In the genomic region with DNA sequence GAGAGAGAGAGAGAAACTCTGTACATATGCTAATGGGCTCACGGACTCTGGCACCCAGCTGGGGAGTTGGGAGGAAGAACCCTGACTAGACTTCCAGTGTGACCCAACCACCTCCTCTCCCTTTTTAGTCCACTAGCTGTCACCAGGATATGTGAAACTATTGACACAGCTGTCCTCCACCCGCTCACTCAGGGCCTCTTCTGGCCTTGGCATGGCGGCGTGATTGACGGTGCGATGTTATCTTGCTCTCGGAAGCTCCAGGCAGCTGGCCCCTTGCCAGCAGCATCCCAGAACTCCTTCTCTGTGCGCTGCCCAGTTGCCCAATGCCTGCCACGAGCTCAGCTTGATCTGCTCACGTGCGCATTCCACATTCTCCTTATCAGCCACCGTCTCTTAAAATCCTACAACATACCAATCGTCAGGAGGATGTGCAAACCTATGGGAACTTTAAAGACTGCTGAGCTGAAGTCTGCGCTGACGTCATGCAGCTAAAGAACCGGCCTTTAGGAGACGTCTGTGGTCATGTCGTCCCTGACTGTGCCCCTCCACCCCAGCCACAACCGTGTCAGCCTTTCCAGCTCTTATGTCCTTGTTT, we compare ENCODE assay signal across 10 mouse cellular contexts. TPM values are rescaled to one million over a fixed set of nuclear protein-coding genes. Genes with fewer than 3 reads are reported as not detected.
A peak's percentile ranks its signal among the peaks of the same experiment; 100 is the strongest.
DNase-seq lines count a peak whose midpoint lies in the region; ATAC-seq and TF ChIP-seq lines count a peak whose summit lies in the region.
"Had no signal": no experiment of that assay in that cellular context is flagged by ENCODE, and none has a peak within 500 bp of the region (broad histone marks: within the 10 kb centered on the region; RNA-seq: fewer than 3 reads in every experiment).

No protein-coding gene starts in this region.

- no peaks in the 10 kb centered on the region for H3K9me3 ChIP-seq in heart, embryonic 11.5 days (replicated peaks; ENCODE audit: control insufficient read depth, low read length)
- H3K9me3 ChIP-seq in limb, embryonic 14.5 days (ENCODE audit: control insufficient read depth, low read length) = no peaks in the 10 kb centered on the region
- H3K9me3 ChIP-seq in neural tube, embryonic 11.5 days (ENCODE audit: control insufficient read depth, low read length) = no peaks in the 10 kb centered on the region

- ATAC-seq in heart, embryonic 11.5 days (replicated peaks; ENCODE audit: insufficient number of reproducible peaks, low FRiP score, low TSS enrichment) = peak; percentile 50; the same call in 1 of the 2 replicates
- peak; percentile 44; the same call in 1 of the 2 replicates for ATAC-seq in limb, embryonic 14.5 days (ENCODE audit: low FRiP score, low read depth)
- no peak for ATAC-seq in neural tube, embryonic 11.5 days (ENCODE audit: insufficient read depth, low FRiP score, low TSS enrichment)

- no peak for DNase-seq in heart, postnatal 25 days (ENCODE audit: low spot score)
- DNase-seq in adrenal gland, adult 18-20 months (ENCODE audit: low spot score in 2 of 2) = peak; percentile 46 to 60
- peak; percentile 8 to 53 for DNase-seq in gastrocnemius, adult 8-10 months (ENCODE audit: low spot score in 2 of 2)
- DNase-seq in limb, embryonic 14.5 days (ENCODE audit: low spot score) = peak; percentile 17
- DNase-seq in neural tube, embryonic 11.5 days (ENCODE audit: low spot score) = peak; percentile 69
- DNase-seq in spleen, postnatal 36 days (ENCODE audit: low spot score in 2 of 2) = no peak
- no peak for DNase-seq in urinary bladder, postnatal 10 days (ENCODE audit: low spot score)

- no peak for TF ChIP-seq POLR2A in limb, embryonic 14.5 days (IDR thresholded peaks at IDR 0.05; ENCODE audit: borderline replicate concordance, extremely low read depth, insufficient read depth, insufficient read length)

- intact Hi-C loops in heart, postnatal 25 days (cut with DNase I) = no loop called here

- H3K4me3 ChIP-seq in heart, embryonic 11.5 days (ENCODE audit: low read depth, low read length) = no peak overlapping the region
- H3K4me3 ChIP-seq in limb, embryonic 14.5 days (replicated peaks; ENCODE audit: low read length) = no peak overlapping the region
- no peak overlapping the region for H3K4me3 ChIP-seq in neural tube, embryonic 11.5 days (ENCODE audit: low read depth, low read length)
- H3K4me3 ChIP-seq: erythroblast, embryonic 14.5 days had no signal

- no peaks in the 10 kb centered on the region for H3K27me3 ChIP-seq in heart, embryonic 11.5 days (ENCODE audit: control insufficient read depth, insufficient read depth, low read length)
- H3K27me3 ChIP-seq in limb, embryonic 14.5 days (ENCODE audit: control insufficient read depth, insufficient read depth, low read length) = no peaks in the 10 kb centered on the region
- H3K27me3 ChIP-seq in neural tube, embryonic 11.5 days (ENCODE audit: control insufficient read depth, insufficient read depth, low read length) = no peaks in the 10 kb centered on the region

- H3K4me1 ChIP-seq in heart, embryonic 11.5 days (ENCODE audit: control insufficient read depth, insufficient read depth, low read length) = no peaks in the 10 kb centered on the region; the same call in 1 of the 2 replicates
- no peaks in the 10 kb centered on the region for H3K4me1 ChIP-seq in limb, embryonic 14.5 days (ENCODE audit: control insufficient read depth, insufficient read depth, low read length)
- H3K4me1 ChIP-seq in neural tube, embryonic 11.5 days (ENCODE audit: control insufficient read depth, insufficient read depth, low read length) = no peaks in the 10 kb centered on the region

- H3K27ac ChIP-seq in heart, embryonic 11.5 days (ENCODE audit: low read depth, low read length) = 0 out of 2 replicates have a peak overlapping the region, but pooled peaks have one; percentile 47
- H3K27ac ChIP-seq in limb, embryonic 14.5 days (replicated peaks; ENCODE audit: low read depth, low read length) = no peak overlapping the region
- H3K27ac ChIP-seq in neural tube, embryonic 11.5 days (ENCODE audit: low read depth, low read length) = no peak overlapping the region

- H3K4me2 ChIP-seq in heart, embryonic 11.5 days = peak overlapping the region; percentile 5
- no peak overlapping the region for H3K4me2 ChIP-seq in limb, embryonic 14.5 days (replicated peaks; ENCODE audit: low read depth, low read length, severe bottlenecking)
- no peak overlapping the region for H3K4me2 ChIP-seq in neural tube, embryonic 11.5 days (ENCODE audit: low read depth)

- H3K9ac ChIP-seq in heart, embryonic 11.5 days (ENCODE audit: low read depth, low read length) = no peak overlapping the region
- no peak overlapping the region for H3K9ac ChIP-seq in limb, embryonic 14.5 days (ENCODE audit: low read depth, low read length, severe bottlenecking)
- H3K9ac ChIP-seq in neural tube, embryonic 11.5 days (ENCODE audit: low read length) = no peak overlapping the region

- WGBS in heart, embryonic 11.5 days (ENCODE audit: insufficient replicate concordance) = 18% methylated on average over 19 of the region's 19 CpGs
- WGBS in limb, embryonic 14.5 days = 60% methylated on average over 19 of the region's 19 CpGs
- 50% methylated on average over 19 of the region's 19 CpGs for WGBS in neural tube, embryonic 11.5 days

- no peaks in the 10 kb centered on the region for H3K36me3 ChIP-seq in heart, embryonic 11.5 days (ENCODE audit: control insufficient read depth, insufficient read depth, low read length)
- H3K36me3 ChIP-seq in limb, embryonic 14.5 days (ENCODE audit: control insufficient read depth, insufficient read depth, low read length) = no peaks in the 10 kb centered on the region
- H3K36me3 ChIP-seq in neural tube, embryonic 11.5 days (ENCODE audit: control insufficient read depth, insufficient read depth, low read length) = no peaks in the 10 kb centered on the region

RNA-seq across cellular contexts. Expression of a gene that starts 5.9 kb away (rescaled TPM):
- polyA plus RNA-seq in heart, embryonic 11.5 days (2014; fragmentation: Nextera tagmentation; extraction: Ambion mirVana) = 1.9 and 2.4 TPM in 2 replicates
- total RNA-seq in heart, postnatal 25 days (2021) = under 1 TPM; 0.73 to 0.98 TPM
- total RNA-seq in adrenal gland, adult 18-20 months (2021) = under 1 TPM; 0.17 to 0.99 TPM
- total RNA-seq in gastrocnemius, adult 8-10 months (2022) = not detected
- polyA plus RNA-seq in limb, embryonic 14.5 days (2012; rRNA removed) = 0.10 and 0.11 TPM in 2 replicates
- not detected in 2 replicates for polyA plus RNA-seq in limb, embryonic 14.5 days (2014; fragmentation: Nextera tagmentation; extraction: Ambion mirVana)
- polyA plus RNA-seq in neural tube, embryonic 11.5 days (2014; fragmentation: Nextera tagmentation; extraction: Ambion mirVana) = 0.09 and 0.50 TPM in 2 replicates
- polyA plus RNA-seq: erythroblast, embryonic 14.5 days had no signal

RNA-seq across cellular contexts. Expression of a gene that starts 30.5 kb away (rescaled TPM):
- polyA plus RNA-seq in heart, embryonic 11.5 days (2014; fragmentation: Nextera tagmentation; extraction: Ambion mirVana) = 0.39 and 0.63 TPM in 2 replicates
- under 1 TPM in 1 of 2 experiments, not detected in 1; 0.20 TPM for total RNA-seq in heart, postnatal 25 days (2021)
- not detected for total RNA-seq in adrenal gland, adult 18-20 months (2021)
- 1 to 10 TPM in 2 of 4 experiments, under 1 TPM in 2; 0.74 to 2.0 (median 1.5) TPM for total RNA-seq in gastrocnemius, adult 8-10 months (2022)
- polyA plus RNA-seq in limb, embryonic 14.5 days (2012; rRNA removed) = 0.28 and 0.30 TPM in 2 replicates
- polyA plus RNA-seq in limb, embryonic 14.5 days (2014; fragmentation: Nextera tagmentation; extraction: Ambion mirVana) = 0.08 and 0.21 TPM in 2 replicates
- not detected in 2 replicates for polyA plus RNA-seq in neural tube, embryonic 11.5 days (2014; fragmentation: Nextera tagmentation; extraction: Ambion mirVana)
- total RNA-seq: neutrophil, adult 5-6 weeks had no signal
- polyA plus RNA-seq: erythroblast, embryonic 14.5 days had no signal

RNA-seq across cellular contexts. Expression of a gene that starts 37.5 kb away (rescaled TPM):
- not detected in 2 replicates for polyA plus RNA-seq in heart, embryonic 11.5 days (2014; fragmentation: Nextera tagmentation; extraction: Ambion mirVana)
- not detected for total RNA-seq in heart, postnatal 25 days (2021)
- total RNA-seq in adrenal gland, adult 18-20 months (2021) = not detected
- total RNA-seq in gastrocnemius, adult 8-10 months (2022) = not detected
- polyA plus RNA-seq in limb, embryonic 14.5 days (2012; rRNA removed) = not detected in 2 replicates
- not detected in 2 replicates for polyA plus RNA-seq in limb, embryonic 14.5 days (2014; fragmentation: Nextera tagmentation; extraction: Ambion mirVana)
- not detected in 2 replicates for polyA plus RNA-seq in neural tube, embryonic 11.5 days (2014; fragmentation: Nextera tagmentation; extraction: Ambion mirVana)
- polyA plus RNA-seq: erythroblast, embryonic 14.5 days had no signal

Comparison
In these comparisons a context has a peak if more than half of its experiments do, and no peak if none do; other contexts are left out.
1. DNase-seq: peak in adrenal gland, adult 18-20 months (2 of 2), gastrocnemius, adult 8-10 months (2 of 2), limb, embryonic 14.5 days (single experiment) and neural tube, embryonic 11.5 days (single experiment); none in heart, postnatal 25 days (single experiment), spleen, postnatal 36 days (0 of 2) and urinary bladder, postnatal 10 days (single experiment).